Mouse (Mus musculus) hindlimb bud, embryonic 11.5 days (tissue): ENCODE results near the gene Ehd1.

ENCODE experiments used
- DNase-seq: peaks from one replicate; pipeline ENCODE4 v3.0.0-alpha.2; 2012; ENCODE audit warnings: low read depth, low spot score; ENCODE audit errors: extremely low spot score

Gene Ehd1

DNA sequence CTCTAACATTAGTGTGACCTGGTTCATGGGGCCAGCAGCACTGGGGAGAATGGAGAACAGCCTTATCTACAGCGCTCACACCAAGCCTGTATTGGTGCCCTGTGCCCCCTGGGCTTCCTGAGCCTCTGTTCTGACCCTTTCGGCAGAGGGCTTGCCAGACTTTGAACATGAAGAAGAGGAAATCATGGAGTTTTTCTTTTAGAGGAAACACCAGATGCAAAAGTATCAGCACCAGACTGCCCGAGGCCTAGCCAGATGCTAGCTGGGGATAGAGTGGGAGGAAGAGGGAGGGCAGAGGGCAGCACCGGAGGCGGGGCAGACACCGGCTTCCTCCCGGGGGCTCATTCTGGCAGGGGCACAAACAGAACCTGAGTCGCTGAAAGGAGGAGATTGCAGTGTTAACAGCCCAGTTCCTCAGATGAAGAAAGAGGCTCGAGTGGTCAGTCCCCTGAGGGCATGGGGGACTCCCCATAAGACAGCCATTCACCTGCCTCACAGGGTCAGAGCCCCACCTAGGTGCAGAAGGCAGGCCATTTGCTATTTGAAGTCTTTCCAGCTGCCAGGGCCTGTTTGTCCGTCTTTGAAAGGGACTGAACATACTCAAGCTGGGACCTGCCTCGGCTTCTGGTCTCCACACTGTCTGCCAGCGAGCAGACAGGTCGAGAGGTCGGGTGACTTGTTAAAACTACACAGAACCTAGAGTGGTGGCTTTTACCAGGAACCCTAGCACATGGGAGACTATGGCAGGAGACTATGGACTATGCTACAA is 72.9 kb downstream of the Ehd1 start:
- no peak for DNase-seq
